Mouse (Mus musculus) left cerebral cortex, postnatal 4 days (tissue): ENCODE measurements around the gene Camk2d. TPM values are rescaled to one million over a fixed set of nuclear protein-coding genes. Genes with fewer than 3 reads are reported as not detected.

Experiments
- DNase-seq: peaks from one replicate; pipeline ENCODE4 v3.0.0-alpha.2; 2022
- intact Hi-C: fragments of 180-260 bp; cut with DNase I; formaldehyde crosslinking; loops from one replicate; pipeline ENCODE4 v1.15.1; 2025
- total RNA-seq, 2 experiments: library from RNA; stranded (reverse); gene quantifications; 2 replicates each; pipeline ENCODE4 v1.2.3; 2021

Gene Camk2d
- total RNA-seq, 2 experiments from 2014 or later = 74.5 to 96.9 TPM

- intact Hi-C loops = no loop called here
- DNase-seq = no peak
Measured at GRCm38 (mm10) chr3:126734533-126734932, 138.4 kb downstream of the Camk2d start.

- intact Hi-C loops = no loop called here
- DNase-seq = no peak
Measured at GRCm38 (mm10) chr3:126735211-126735610, 139.1 kb downstream of the Camk2d start.

GRCm38 (mm10) chr3:126737128-126737527, 141.0 kb downstream of the Camk2d start:
- intact Hi-C loops = no loop called here
- peak; percentile 84 for DNase-seq

DNA sequence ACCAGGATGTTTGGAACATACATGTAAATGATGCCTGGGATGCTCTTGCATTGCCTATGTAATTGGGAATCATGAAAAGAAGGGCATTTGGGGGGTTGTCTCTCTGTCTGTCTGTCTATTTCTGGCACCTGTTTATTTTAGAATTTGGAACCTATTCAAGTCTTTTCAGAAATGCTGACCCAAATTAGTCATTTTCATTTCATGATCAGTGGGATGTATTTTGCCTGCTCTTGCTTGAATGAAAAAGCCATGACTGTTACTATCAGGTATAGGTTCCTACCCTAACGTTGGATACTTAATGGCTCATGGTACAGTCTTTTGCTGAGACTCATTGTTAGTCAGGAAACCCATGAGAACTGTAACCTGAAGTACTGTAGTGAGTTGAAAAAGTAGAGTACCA, 144.0 kb downstream of the Camk2d start:
- intact Hi-C loops = no loop called here
- DNase-seq = no peak

GRCm38 (mm10) chr3:126744432-126745133, 148.5 kb downstream of the Camk2d start:
- intact Hi-C loops = no loop called here
- DNase-seq = peak; percentile 53

DNA sequence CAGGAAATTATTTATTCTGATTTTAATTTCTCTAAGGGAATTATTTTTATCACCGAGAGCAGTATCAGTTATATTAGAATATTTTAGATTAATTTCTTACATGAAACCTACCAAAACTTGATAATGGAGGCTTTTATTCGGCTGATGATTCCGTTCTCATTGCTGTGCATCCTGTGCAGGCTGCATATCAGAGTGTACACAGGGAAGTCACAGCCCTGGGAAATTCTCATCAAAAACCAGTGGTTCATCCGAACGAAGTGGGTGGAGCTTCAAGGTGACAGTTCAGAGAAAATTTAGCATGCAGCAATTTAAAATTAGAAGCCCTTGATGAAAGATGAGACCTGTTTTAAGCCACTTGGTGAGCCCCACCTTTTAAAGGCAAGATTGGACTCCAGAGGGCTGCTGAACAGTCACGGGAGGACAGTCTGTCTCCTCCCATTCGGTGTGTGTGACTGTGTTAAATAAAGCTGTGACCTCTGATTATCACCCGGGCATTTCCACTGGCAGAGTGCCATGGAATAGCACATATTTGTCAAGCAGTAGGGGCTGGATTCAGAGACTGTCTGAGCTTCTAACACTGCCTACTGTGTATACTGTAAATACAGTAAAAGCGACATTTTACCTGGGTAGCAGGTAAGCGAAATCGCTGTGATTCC, 150.2 kb downstream of the Camk2d start:
- intact Hi-C loops = no loop called here
- DNase-seq = peak; percentile 32

- intact Hi-C loops = no loop called here
- no peak for DNase-seq
Measured at GRCm38 (mm10) chr3:126747628-126748027, 151.5 kb downstream of the Camk2d start.

DNA sequence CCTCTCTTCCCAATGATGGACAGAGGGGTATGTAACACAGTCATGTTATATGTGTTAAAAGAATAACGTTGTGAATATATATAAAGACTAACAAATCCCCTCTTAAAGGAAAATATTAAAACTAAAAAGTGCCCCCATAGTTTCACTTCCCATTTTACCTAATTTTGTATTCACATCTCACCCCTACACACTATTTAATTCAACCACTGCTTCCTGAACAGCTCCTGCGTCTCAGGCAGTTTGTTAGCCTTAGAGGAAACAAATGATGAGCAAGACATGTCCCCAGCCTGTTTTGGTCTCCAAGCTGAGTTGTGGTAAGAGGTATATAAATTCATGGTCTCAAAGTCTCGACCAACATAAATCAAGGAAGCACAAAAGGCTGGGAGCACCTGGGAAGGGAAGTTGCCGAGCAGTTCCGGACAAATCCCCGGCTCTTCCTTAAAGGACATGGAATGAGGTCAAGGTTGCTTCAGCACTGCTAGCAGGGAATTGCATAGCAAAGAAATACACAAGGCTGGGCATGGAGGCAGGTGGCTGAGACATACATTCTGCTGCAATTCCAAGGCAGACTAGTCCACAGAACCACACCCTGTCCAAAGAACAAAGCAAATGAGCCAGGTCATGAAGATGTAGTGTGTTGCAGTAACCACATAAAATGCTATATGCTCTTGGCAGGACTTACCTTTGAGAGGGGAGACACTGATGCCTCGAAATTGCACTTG, 155.4 kb downstream of the Camk2d start:
- intact Hi-C loops = no loop called here
- no peak for DNase-seq

DNA sequence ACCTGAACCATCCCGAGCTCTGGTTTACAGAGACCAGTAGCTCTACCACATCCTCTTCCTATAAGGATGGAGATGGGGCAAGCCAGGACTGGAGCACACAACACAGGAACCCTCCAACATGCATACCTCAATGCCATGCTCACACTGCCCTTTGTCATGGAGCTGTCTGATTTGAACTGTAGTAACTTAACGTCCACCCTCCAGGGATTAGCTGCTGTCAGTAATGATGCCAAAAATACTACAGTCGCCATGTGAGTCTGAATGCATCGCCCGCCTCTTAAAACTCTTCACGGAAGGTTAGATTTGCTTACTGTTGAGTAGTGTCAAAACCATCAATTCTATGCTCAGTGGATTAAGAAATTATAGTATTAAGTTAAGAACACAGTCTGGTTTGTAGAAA, 156.9 kb downstream of the Camk2d start:
- intact Hi-C loops = no loop called here
- DNase-seq = no peak

GRCm38 (mm10) chr3:126758398-126758797, 162.3 kb downstream of the Camk2d start:
- intact Hi-C loops = no loop called here
- DNase-seq = no peak

DNA sequence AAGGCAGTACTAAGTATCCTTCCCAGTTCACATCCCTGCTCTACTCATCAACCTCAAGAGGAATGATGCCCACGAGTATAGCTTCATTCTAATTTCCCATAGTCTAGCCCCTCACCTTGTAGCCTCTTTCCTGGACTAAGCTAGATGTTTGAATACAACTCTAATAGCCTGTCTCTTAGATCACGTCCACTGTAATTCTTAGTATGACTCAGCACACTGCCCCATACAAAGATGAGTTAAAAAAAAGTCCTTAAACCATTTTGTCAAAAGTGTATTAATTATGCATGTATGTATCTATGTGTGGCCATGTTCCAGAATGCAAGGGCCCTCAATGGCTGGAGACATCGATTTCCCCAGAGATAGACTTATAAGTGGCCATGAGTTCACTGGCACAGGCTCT, 164.5 kb downstream of the Camk2d start:
- DNase-seq = no peak

DNA sequence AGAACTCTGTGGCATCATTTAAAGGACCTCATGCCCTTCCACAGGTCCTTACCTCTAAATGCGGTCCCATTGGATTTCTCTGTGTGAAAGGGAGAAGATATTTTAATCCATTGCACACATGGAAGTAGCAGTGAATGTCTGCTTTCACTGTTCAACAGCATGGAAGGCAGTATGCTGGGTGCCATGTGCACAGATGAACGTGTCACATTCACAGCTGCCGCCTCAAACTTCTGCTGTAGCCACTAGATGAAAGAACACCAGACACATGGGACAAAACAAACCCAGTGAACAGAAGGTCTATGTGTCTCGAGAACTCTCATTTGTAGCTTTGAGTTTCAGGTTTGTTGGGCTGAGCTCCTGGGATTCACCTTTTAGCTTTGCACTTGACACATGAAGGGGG, 168.6 kb downstream of the Camk2d start:
- intact Hi-C loops = no loop called here

More for the DNA sequence above, 164.5 kb downstream of the Camk2d start:
- intact Hi-C loops = no loop called here

DNA sequence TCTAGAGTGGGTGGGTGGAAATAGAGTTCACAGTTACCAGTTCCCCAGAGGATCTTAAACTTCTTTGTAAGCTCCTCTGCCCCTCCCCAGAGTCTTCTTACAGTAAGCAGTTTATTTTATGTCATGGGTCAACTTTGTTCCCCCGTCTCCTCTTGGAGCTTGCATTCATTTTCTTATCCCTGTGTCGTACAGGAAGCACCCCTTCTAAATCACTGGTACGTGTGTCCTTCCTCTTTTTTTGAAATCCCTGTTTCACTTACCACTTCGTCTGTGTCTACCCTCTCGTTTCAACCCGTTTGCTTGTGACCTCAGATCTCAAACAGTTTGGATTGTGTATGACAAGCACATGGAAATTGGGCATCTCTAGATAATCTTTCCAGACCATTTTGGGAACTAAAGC, 174.0 kb downstream of the Camk2d start:
- intact Hi-C loops = loop anchor here (10.0 kb wide), 1 partner anchor 175 kb away; the partner anchor contains the start of gene Camk2d
- no peak for DNase-seq

More for the DNA sequence above, 168.6 kb downstream of the Camk2d start:
- DNase-seq = no peak

GRCm38 (mm10) chr3:126771032-126771431, 174.9 kb downstream of the Camk2d start:
- intact Hi-C loops = loop anchor here (10.0 kb wide), 1 partner anchor 176 kb away; the partner anchor contains the start of gene Camk2d
- no peak for DNase-seq

- peak; percentile 80 for DNase-seq
- intact Hi-C loops = loop anchor here (10.0 kb wide), 1 partner anchor 177 kb away; the partner anchor contains the start of gene Camk2d
Measured at GRCm38 (mm10) chr3:126771541-126771940, 175.4 kb downstream of the Camk2d start.

DNA sequence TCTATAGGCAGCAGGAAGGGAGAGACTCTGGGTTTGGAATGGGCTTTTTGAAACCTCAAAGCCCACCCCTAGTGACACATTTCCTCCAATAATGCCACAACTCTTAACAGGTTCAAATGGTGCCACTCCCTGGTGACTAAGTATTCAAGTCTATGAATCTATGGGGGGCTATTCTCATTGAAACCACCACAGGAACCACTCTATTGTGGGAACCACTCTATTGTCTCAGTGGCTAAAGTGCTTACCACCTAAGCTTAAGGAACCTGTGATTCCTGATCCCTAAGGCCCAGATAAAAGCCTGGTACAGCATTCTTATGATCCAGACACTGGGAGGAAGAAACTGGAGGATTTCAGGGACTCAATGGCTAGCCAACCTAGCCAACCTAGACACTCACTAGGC, 179.9 kb downstream of the Camk2d start:
- intact Hi-C loops = loop anchor here (10.0 kb wide), 1 partner anchor 181 kb away; the partner anchor contains the start of gene Camk2d
- DNase-seq = no peak

DNA sequence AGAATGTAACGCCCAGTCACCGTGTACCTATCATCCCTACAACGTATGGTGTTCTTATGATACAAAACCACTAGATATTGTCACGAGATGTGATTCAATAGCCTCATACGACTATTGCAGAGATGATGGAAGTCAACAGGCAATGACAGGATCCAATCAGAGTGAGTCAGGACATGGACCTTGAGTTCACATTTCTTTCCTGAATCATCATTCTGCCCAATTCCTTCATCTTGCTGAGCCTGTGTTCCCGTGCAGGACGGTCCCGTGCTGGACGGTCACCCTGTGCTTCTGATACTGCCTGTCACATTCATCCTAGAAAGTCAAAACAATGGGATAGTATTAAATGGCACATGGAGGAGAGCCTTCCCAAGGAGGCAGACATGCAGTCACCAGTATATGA, 181.0 kb downstream of the Camk2d start:
- no peak for DNase-seq
- intact Hi-C loops = loop anchor here (10.0 kb wide), 1 partner anchor 182 kb away; the partner anchor contains the start of gene Camk2d

DNA sequence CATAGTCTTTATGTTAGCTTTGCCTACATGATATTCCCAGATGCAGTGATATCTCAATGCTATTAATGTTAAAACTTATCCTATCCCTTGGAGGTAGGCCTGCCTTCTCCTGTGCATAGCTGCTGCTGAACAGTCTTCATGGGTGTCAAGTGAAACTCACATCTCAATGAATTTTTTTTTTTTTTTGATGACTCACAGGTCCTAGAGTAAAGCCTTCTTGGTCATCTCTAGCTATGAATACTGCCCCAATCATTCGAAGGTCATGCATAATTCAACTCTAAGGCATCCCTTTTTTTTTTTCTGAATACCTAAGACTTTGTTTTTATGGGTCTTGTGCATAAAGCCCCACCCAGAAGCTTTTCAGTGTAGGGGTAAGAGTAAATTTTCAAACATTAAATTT, 181.8 kb downstream of the Camk2d start:
- no peak for DNase-seq
- intact Hi-C loops = loop anchor here (10.0 kb wide), 1 partner anchor 183 kb away; the partner anchor contains the start of gene Camk2d

DNA sequence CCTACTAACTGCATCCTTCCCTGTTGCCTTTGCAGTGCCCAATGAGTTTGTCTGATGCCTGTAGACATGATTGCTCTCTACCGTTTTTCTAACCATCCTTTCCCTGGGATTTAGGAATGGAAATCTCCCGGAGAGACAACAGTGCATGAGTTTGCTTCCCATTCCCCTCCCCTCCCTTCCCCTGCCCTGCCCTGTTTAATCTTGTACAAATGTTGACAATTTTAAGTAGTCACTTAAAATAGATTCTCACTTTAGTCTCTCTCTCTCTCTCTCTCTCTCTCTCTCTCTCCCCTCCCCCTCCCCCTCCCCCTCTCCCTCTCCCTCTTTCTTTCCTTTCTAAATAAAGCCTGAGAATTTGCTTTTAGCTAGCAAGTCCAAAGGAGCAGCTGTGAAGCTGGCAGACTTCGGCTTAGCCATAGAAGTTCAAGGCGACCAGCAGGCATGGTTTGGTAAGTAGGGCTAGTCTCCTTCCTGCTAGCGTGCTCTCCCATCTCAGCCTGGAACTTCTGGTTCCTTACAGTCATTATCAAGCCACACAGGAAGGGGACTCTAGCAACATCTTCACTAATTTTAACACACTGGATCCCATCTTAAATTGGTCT, 184.0 kb downstream of the Camk2d start:
- intact Hi-C loops = no loop called here
- no peak for DNase-seq

- no peak for DNase-seq
- intact Hi-C loops = no loop called here
Measured at GRCm38 (mm10) chr3:126793035-126793964, 197.2 kb downstream of the Camk2d start.
